Mouse (Mus musculus): ENCODE data around the gene Elovl2. TPM values are rescaled to one million over a fixed set of nuclear protein-coding genes. Genes with fewer than 3 reads are reported as not detected.
"Not testable (repeated sequence)": the region's sequence is repeated elsewhere in the genome, so short reads cannot be mapped to it uniquely, and the experiment has no call there.

Gene Elovl2
- under 1 TPM; 0.51 to 0.56 TPM for total RNA-seq (2021)
- long read RNA-seq, experiment 1 = 0 reads
- long read RNA-seq, experiment 2 = 0 reads

DNA sequence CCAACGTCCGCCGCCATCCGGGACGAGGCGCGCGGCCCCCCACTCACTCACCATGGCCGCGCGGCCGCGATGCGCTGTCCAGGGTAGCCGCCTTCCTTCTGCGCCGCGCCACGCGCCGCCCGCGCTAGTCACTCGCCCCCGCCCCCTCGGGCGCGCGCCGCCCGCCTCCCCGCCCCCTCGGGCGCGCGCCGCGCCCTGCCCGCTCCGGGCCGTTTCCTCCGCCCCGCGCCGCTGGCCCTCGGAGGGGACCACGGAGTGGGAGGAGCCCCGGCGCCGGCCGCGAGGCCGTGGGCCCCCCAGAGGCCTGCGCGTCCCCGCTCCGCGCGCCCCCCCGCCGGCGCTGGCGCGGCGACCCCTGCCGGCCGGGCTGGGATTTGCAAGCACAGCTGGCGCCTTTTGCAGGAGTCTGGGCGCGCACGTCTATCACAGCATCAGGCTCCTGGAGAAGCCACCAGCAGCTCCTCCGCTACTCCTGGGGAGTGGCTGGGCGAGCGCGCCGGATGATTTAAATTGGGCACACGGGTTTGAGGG lies at the start of gene Elovl2:
Gene Elovl2, minus strand, starts transcription at position 102 of the 531 bp plus-strand sequence.
- DNase-seq (ENCODE audit: low spot score in 2 of 2) = peak; percentile 63 to 65

GRCm38 (mm10) chr13:41267827-41268408 lies 47.7 kb upstream of the Elovl2 start:
- DNase-seq (ENCODE audit: low spot score in 2 of 2) = no peak

DNA sequence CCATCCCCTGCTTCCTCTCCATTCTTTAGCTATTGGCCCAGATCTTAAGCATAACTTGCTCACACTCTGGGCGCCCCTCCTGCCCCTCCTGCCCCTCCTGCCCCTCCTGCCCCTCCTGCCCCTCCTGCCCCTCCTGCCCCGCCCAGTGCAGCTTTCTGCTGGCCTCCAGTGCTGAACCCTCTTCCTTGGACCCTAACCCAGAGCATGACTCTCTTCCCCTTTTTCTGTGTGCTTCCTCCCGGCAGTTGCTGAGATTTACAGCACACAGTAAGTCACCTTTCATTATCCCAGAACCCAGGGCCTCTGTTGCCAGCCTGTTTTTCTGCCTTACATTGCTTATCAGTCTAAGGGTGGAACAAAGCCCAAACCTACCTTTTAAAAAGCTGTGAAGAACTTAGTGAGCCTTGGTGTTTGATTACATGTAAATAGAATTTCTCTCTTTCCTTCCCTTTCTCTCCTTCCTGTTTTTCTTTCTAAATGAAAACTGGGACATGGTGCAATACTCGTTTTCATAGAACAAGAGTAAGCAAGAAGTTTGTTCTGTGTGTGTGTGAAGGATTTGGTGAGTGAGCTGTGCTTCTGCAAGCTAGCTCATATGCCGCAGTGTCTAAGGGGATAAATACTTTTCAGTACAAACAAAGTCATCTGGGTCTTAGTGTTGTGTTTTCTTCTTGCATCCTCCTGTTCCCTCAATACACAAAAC lies 43.2 kb upstream of the Elovl2 start:
- no peak for DNase-seq (ENCODE audit: low spot score in 2 of 2)

DNA sequence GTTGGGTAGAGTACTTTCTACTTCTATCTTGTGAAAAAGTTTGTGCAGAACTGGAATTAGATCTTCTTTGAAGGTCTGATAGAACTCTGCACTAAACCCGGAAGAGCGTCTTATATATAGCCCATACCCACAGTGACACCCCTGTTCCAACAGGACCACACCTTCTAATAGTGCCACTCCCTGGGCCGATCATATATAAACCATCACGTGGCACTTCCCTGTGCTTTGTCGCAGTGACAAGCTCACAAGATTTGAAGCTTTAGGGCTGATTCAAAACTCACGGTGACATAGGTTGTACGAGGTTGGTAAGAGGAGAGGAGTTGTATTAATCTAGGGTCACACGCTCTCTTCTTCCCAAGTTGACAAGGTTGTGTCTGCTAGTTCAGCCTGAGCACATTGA lies 41.4 kb upstream of the Elovl2 start:
- not testable (repeated sequence) for DNase-seq (ENCODE audit: low spot score in 2 of 2)

- DNase-seq (ENCODE audit: low spot score in 2 of 2) = no peak
These were observed 37.6 kb upstream of the Elovl2 start for GRCm38 (mm10) chr13:41257851-41258250.

GRCm38 (mm10) chr13:41256962-41257361 lies 36.8 kb upstream of the Elovl2 start:
- DNase-seq (ENCODE audit: low spot score in 2 of 2) = no peak

- no peak for DNase-seq (ENCODE audit: low spot score in 2 of 2)
These were observed 35.9 kb upstream of the Elovl2 start for GRCm38 (mm10) chr13:41256126-41256525.

DNA sequence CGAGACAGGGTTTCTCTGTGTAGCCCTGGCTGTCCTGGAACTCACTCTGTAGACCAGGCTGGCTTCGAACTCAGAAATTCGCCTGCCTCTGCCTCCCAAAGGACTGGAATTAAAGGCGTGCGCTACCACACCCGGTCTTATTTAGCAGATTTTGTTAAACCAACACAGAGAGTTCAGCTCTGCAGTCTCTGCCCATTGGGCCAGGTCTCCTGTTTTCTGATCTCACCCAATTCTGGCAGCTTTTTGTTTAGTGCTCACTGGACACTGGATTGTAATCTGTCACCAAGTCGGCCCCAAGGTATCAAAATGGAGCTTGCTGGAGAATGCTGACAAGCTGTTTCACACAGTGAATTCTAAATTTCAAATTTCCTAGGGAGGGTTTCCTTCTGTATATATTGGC lies 32.5 kb upstream of the Elovl2 start:
- DNase-seq (ENCODE audit: low spot score in 2 of 2) = no peak

DNA sequence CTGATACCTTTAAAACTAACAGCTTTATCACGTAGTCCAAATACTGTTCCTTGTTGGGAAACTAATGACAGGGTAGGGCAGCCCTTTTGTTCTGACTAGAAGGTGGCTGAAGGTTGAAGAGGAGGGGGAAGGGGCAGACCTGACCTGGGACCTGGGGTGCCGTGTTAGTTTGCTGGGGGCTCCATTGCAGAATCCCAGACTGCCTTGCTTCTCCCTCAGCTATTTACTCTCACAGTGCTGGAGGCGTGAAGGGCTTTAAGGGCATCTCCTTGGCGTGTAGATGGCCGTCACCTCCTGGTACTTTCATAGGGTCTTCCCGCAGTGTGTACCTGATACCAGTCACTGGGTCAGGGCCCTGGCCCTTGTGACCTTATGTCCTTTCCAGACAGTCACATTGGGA lies 31.9 kb upstream of the Elovl2 start:
- no peak for DNase-seq (ENCODE audit: low spot score in 2 of 2)

DNA sequence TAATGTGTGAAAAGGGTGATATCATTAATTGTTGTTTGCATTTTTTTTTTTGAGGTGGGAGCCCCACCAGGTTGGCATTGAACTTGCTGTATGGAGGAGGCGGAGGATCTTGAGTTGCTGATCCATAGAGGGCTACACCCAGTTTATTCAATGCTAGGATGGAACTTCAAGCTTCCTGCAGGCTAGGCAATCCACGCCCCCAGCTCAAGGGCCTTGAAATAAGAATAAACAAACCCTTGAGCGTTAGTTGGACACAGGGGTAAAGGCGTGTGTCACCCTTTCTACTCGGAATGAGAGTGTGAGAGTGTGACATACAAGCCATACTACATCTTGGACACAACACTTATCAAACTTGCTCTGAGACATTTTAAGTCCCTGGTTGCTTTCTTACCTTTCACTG lies 31.5 kb upstream of the Elovl2 start:
- no peak for DNase-seq (ENCODE audit: low spot score in 2 of 2)

DNA sequence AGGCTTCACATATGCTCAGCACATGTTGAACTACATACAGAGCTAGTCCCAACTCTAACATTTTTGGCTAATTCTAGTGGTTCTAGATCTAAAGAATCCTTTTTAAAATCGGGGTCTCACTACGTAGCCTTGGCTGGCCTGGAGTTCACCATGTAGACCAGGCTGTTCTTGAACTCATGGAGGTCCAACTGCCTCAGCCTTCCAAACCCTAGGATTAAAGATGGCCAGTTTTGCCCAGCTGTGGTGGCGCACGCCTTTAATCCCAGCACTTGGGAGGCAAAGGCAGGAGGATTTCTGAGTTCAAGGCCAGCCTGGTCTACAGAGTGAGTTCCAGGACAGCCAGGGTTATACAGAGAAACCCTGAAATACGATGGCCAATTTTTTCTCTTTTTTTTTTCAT lies 31.0 kb upstream of the Elovl2 start:
- not testable (repeated sequence) for DNase-seq (ENCODE audit: low spot score in 2 of 2)

DNA sequence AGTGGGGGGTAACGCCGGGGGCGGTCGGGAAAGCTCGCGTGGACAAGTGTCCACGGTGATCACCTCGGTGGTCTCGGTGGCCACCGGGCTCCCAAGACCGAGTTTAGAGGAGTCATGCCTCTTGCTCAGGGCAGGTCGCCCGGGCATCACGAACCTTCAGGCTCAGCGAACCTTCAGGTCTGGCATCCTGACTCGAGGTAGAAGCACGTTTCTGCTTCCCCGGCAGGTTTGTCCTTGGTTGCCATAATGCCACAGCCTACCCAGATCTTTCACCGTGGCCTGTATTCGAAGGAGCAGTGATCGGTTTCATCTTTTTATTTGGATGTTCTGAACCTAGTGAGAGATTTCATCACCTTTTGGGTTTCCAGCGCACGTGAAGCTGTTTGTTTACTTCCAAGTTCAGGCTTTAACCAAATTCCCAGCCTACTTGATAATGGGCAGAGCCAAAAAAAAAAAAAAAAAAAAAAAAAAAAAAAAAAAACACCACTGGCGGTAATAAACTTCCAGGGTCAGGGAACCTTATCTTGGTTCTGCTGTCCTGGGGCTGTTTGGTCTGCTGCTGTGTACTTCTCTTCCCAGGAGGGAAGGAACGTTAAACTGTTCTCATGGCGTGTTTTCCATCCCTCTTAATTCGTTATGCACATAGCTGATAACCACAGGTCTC lies 30.2 kb upstream of the Elovl2 start:
- DNase-seq (ENCODE audit: low spot score in 2 of 2) = no peak

GRCm38 (mm10) chr13:41249538-41250317 lies 29.5 kb upstream of the Elovl2 start, which contains the start of gene Smim13:
Smim13 (plus strand) TSS chr13:41249844.
- peak; percentile 85 to 88 for DNase-seq (ENCODE audit: low spot score in 2 of 2)

- DNase-seq (ENCODE audit: low spot score in 2 of 2) = no peak
These were observed 28.7 kb upstream of the Elovl2 start for GRCm38 (mm10) chr13:41248751-41249520.

GRCm38 (mm10) chr13:41244306-41244830 lies 24.2 kb upstream of the Elovl2 start:
- no peak for DNase-seq (ENCODE audit: low spot score in 2 of 2)

DNA sequence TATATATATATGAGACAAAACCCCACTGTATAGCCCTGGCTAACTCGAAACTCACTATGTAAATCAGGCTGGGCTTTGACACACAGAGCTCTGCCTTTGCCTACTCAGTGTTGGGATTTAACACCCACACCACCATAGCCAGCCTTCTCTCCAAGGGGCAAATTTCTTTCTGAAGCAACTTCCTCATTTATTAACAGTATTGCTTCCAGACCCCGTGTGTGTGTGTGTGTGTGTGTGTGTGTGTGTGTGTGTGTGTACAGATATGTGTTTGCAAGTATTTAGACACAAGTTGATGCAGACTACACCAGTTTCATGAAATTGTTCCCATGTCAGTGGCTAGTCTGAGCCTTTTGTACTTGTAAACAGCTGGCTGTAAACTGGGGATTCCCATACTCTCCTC lies 21.4 kb upstream of the Elovl2 start:
- DNase-seq (ENCODE audit: low spot score in 2 of 2) = no peak

DNA sequence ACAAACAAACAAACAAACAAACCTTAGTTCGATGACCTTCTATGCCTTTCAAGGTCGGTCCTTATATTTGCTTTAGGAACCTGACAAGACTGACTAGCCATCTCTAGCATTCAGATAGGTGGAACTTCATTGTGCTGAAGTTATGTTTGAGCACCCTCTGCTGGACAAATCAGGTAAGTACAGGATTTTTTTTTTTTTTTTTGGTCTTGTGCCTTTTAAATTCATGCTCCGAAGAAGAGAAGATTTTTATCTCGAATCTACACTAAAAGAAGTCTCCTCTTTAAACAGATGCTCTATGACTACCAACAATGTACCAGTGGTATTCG lies 18.6 kb upstream of the Elovl2 start:
- no peak for DNase-seq (ENCODE audit: low spot score in 2 of 2)

DNA sequence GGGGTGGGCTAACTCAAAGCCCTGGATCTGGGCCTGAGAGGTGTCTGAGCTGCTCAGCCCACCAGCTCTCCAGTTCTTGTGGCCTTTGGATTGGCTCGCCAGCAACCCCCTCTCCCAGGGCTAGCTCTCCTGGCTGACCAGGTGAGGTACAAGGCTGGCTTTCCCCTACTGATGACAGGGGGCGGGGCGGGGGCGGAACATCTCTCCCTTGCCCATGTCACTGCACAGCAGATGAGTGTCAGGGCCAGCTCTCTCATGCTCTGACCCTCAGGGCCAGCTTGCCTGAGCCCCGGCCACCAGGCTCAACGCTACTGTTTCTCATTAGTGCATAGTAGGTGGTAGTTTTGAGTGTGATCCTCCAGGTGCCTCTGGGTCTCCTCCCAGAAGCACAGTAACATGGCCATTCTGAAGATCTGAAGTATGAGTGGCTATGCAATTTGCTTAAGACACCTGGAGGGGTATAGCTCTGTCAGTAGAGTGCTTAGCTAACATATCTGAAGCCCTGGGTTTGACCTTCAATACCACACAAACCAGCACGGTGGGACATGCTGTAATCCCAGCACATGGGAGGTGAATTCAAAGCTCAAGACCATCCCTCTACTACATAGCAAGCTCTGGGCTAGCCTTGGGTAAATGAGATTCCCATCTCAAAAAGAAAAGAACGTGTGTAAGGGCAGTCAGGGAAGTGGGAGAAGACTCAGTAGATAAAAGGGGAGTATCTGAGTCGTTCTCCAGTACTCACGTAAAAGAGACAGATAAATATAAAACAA lies 18.0 kb upstream of the Elovl2 start:
- DNase-seq (ENCODE audit: low spot score in 2 of 2) = no peak

All from adrenal gland, adult 18-20 months (tissue).